Mouse (Mus musculus): Measurements from ENCODE around the gene Olfr126.

The Olfr126 gene

DNA sequence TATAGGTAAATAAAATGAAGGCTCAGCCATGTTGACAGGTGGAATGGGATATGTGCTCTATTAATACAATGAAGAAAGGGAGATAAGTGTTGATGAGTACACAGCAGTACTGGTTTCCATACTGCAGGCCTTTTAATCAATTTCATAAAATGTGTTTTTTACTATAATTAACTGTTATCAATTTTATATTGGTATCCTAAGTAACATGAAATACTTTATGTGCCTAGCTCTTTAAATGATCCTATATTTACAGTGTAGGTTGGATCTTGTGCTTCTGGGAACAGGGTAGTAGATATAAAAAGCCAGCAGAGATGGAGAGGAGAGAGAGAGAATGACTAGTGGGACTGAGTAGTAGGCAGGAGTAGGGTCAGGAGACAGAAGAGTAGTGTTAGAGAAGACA is at the start of gene Olfr126:
TSS of gene Olfr126 (plus strand) at position 301 of the 400 bp plus-strand sequence.
- DNase-seq (ENCODE audit: low spot score), result no peak

DNA sequence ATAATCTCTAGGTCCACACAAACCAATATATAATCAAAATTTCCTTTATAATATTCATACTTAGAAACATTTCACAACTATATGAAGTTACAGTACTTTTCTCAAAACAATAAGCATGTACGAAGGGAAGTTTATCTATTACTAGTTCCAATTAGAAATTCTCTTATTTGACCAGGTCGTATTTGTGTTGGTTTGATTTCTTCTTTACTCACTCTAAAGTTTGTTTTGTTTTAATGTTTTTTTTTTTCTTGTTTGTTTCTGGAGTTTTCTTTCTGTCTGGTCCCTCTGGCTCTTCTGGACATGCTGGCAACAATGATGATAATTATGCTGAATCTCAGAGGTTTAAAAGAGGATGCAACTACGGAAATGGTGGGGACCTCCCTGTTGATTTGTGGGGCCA is 47.7 kb upstream of the Olfr126 start, which contains the start of gene Olfr124:
TSS of gene Olfr124 (plus strand) at position 301 of the 400 bp plus-strand sequence.
- DNase-seq (ENCODE audit: low spot score), result no peak

DNA sequence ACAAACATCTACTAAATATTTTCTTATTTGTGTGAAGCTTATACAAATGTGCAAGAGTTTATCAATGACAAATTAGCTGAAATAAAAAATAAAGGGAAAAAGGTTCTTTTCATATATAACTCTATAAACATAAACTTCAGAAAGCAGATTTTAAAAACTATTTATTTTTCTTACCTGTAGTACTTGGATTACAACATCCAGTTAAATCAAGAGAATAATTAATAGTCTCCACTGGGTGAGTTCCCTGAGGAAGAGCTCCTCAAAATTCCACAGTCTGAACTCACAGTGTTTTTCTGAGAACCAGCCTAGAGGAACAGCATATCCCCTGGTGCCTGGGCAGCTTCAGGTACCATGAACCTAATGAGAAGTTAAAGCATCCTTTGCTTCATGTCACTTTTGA is 14.6 kb upstream of the Olfr126 start, which contains the start of gene Olfr125:
TSS of gene Olfr125 (plus strand) at position 301 of the 400 bp plus-strand sequence.
- DNase-seq (ENCODE audit: low spot score), result no peak

DNA sequence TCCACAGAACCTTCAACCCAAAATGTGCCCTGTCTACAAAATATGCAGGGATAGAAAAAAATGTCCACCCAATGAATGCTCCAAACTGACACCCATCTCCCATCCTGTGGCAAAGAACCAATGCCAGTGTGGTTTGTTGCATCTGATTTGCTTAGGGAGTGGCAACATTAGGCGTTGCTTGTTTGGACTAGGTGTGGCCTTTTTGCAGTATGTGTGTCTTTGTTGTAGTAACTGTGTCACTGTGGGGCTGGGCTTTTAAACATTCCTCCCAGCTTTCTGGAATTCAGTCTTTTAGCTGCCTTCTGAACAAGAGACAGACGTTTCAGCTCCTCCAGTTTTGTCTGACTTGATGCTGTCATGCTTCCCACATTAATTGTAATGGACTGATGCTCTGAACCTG is 16.6 kb downstream of the Olfr126 start:
- no peak for DNase-seq (ENCODE audit: low spot score)

DNA sequence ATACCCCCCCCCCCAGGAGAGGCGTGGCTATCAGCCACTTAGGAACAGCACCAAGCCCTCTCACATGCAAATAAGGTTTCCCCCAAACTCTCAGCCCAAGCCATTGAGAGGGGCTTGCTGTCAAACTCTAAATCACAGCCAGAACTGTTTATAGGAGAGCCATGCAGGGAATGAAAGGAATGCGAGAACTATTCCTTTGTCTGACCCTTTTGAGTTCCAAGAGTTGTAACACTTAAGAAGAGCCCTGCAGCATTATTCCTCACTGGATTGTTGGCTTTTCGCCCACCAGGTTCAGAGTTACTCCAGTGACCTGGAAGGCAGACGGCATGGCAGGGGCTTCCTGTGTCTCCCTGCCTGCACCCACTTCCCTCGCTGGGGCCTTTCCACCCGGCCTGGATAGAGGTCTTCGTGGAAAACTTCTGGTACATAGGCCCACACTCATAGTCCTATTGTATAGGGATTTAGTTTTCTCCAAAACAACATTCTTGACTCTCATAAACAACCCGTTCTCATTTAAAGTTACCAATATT is 22.5 kb downstream of the Olfr126 start:
- DNase-seq (ENCODE audit: low spot score), result no peak

DNA sequence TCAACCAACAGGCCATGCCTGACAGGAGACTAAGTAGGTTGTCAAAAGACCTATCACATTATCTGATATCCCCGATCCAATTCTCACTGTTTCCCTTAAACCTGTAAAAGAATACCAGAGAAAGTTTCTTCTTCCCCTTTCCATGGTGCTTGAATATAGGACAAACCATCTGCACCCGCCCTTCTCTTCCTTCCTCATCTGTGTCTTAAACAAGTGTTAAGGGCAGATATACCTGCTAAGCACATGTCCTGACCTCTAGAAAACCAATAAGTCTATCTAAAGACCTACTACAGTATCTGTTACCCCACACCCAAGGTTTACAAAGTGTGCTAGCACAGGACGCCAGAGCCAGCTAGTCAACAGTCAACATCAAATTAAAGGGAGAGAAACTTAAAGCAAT is 26.5 kb downstream of the Olfr126 start:
- DNase-seq (ENCODE audit: low spot score), result no peak

DNA sequence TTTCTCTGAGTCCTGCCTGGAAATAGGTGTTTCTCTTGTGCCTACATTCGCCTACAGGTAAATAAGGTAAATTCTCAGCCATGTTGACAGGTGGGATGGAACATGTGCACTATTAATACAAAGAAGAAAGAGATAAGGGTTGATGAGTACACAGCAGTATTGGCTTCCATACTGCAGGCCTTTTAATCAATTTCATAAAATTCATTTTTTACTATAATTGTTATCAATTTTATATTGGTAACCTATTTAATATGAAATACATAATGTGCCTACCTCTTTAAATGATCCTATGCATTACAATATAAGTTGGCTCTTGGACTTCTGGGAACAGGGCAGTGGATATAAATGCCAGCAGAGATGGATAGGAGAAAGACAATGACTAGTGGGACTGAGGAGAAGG is 52.9 kb downstream of the Olfr126 start, which contains the start of gene Olfr127:
TSS of gene Olfr127 (plus strand) at position 301 of the 400 bp plus-strand sequence.
- no peak for DNase-seq (ENCODE audit: low spot score)
